Mouse (Mus musculus) small intestine, adult 10 weeks (tissue): ENCODE measurements around the gene Syncrip. TPM values are rescaled to one million over a fixed set of nuclear protein-coding genes. Genes with fewer than 3 reads are reported as not detected.

ENCODE experiments used
- polyA plus RNA-seq: library from polyadenylated mRNA; stranded (reverse); fragments of 350-450 nt; fragmentation: Illumina TruSeq; extraction: RNeasy Lipid Tissue Mini Kit (QIAGEN cat#74804); gene quantifications from one replicate; pipeline ENCODE4 v1.2.3, GENCODE M21; 2014; ENCODE audit warnings: low replicate concordance

The Syncrip gene
- polyA plus RNA-seq: 185 TPM

GRCm38 (mm10) chr9:88482230-88482828 is at the start of gene Syncrip:
Gene Syncrip (minus strand): TSS chr9:88482574.

GRCm38 (mm10) chr9:88438555-88439237 is 43.7 kb downstream of the Syncrip start, which contains the start of gene Snx14:
Gene Snx14 (minus strand): TSS chr9:88438958.

Other genes with a start within 250 kb of the Syncrip start
- 66.9 TPM for gene Nt5e, start 155.4 kb downstream of the Syncrip start, polyA plus RNA-seq
- gene Snx14, start 43.6 kb downstream of the Syncrip start, polyA plus RNA-seq: 63.8 TPM
- gene Gm20537, start 26.0 kb downstream of the Syncrip start, polyA plus RNA-seq: 2.9 TPM
- gene Zfp949, start 65.4 kb upstream of the Syncrip start, polyA plus RNA-seq: 15.0 TPM
- gene Trim43a, start 98.3 kb upstream of the Syncrip start, polyA plus RNA-seq: not detected
- gene Mthfsl, start 237.7 kb upstream of the Syncrip start, polyA plus RNA-seq: 44.0 TPM
- 13.6 TPM for gene Bcl2a1d, start 249.3 kb upstream of the Syncrip start, polyA plus RNA-seq